Mouse (Mus musculus) liver, adult 2 months (tissue): ENCODE results near the gene Grtp1.

Experiments
- CTCF ChIP-seq: fragments of 200-500 bp; IDR thresholded peaks from 2 replicates; pipeline ENCODE4 v1.5.1; 2011; ENCODE audit warnings: low read depth, low read length, control low read depth
- POLR2A ChIP-seq: fragments of 200-500 bp; IDR thresholded peaks from 2 replicates; pipeline ENCODE4 v1.6.1; 2011; ENCODE audit warnings: low read length, control low read depth; ENCODE audit not compliant: insufficient read depth; ENCODE audit errors: extremely low read depth

GRCm38 (mm10) chr8:13150929-13151328, 49.5 kb downstream of the Grtp1 start:
- TF ChIP-seq CTCF (no peak), POLR2A (no peak)
